Mouse (Mus musculus) MEL (cell line): ENCODE results near the gene Iah1. TPM values are rescaled to one million over a fixed set of nuclear protein-coding genes. Genes with fewer than 3 reads are reported as not detected.

Experiments
- DNase-seq: peaks from one replicate; pipeline ENCODE4 v3.0.0; 2011; ENCODE audit warnings: low read depth, low spot score
- H3K27ac ChIP-seq: 2 replicates; pipeline ENCODE4 v1.5.1; 2012; ENCODE audit warnings: low read depth, mild to moderate bottlenecking, control low read depth, low read length, moderate library complexity; ENCODE audit not compliant: control insufficient read depth
- H3K27me3 ChIP-seq, 2 experiments: fragments of 150-350 bp in 1 of 2; sonication (generic) in 1 of 2; 2 replicates each; pipeline ENCODE4 v1.6.1; 2012; ENCODE audit warnings: low read length in 2 of 2, mild to moderate bottlenecking in 2 of 2, improper control_type of control experiment in 1 of 2, moderate library complexity in 1 of 2; ENCODE audit not compliant: insufficient read depth in 2 of 2, control insufficient read depth in 1 of 2
- H3K36me3 ChIP-seq, 2 experiments: 2 replicates each; pipeline ENCODE4 v1.6.1; 2012 to 2014; ENCODE audit warnings: low read length in 2 of 2, improper control_type of control experiment in 1 of 2, inconsistent platforms in 1 of 2, mild to moderate bottlenecking in 1 of 2; ENCODE audit not compliant: insufficient read depth in 2 of 2, control insufficient read depth in 1 of 2
- H3K4me1 ChIP-seq, 2 experiments: fragments of 150-350 bp in 1 of 2; sonication (generic) in 1 of 2; 2 replicates each; pipeline ENCODE4 v1.6.1; 2012; ENCODE audit warnings: low read length in 2 of 2, improper control_type of control experiment in 1 of 2, mild to moderate bottlenecking in 1 of 2; ENCODE audit not compliant: insufficient read depth in 2 of 2, control insufficient read depth in 1 of 2
- H3K4me3 ChIP-seq, 2 experiments: fragments of 150-350 bp in 1 of 2; sonication (generic) in 1 of 2; 2 replicates each; pipeline ENCODE4 v1.5.1; 2012; ENCODE audit warnings: low read depth in 2 of 2, low read length in 2 of 2, mild to moderate bottlenecking in 2 of 2, moderate library complexity in 2 of 2, control low read depth in 1 of 2, improper control_type of control experiment in 1 of 2; ENCODE audit not compliant: control insufficient read depth in 1 of 2, insufficient read depth in 1 of 2
- H3K79me2 ChIP-seq: 2 replicates; pipeline ENCODE4 v1.6.1; 2012; ENCODE audit warnings: mild to moderate bottlenecking, low read length, moderate library complexity; ENCODE audit not compliant: control insufficient read depth, poor library complexity, insufficient read depth
- H3K9ac ChIP-seq: 2 replicates; pipeline ENCODE4 v1.6.1; 2012; ENCODE audit warnings: low read depth, mild to moderate bottlenecking, control low read depth, low read length, moderate library complexity; ENCODE audit not compliant: control insufficient read depth, poor library complexity, severe bottlenecking
- H3K9me3 ChIP-seq: fragments of 150-350 bp; sonication (generic); replicated peaks from 2 replicates; pipeline ENCODE4 v1.6.1; 2012; ENCODE audit warnings: mild to moderate bottlenecking, low read length, improper control_type of control experiment, moderate library complexity; ENCODE audit not compliant: insufficient read depth
- BHLHE40 ChIP-seq: IDR thresholded peaks from 2 replicates; pipeline ENCODE4 v1.6.1; 2012; ENCODE audit warnings: low read depth, mild to moderate bottlenecking, inconsistent platforms, low read length, improper control_type of control experiment, borderline replicate concordance
- CTCF ChIP-seq, 3 experiments: IDR thresholded peaks in 2 of 3; conservative IDR thresholded peaks in 1 of 3; 2 replicates each; pipeline ENCODE4 v1.5.1; 2011 to 2012; ENCODE audit warnings: low read length in 3 of 3, low read depth in 2 of 3, mild to moderate bottlenecking in 2 of 3, improper control_type of control experiment in 1 of 3, inconsistent platforms in 1 of 3, mixed read lengths in 1 of 3, moderate library complexity in 1 of 3; ENCODE audit not compliant: control insufficient read depth in 1 of 3, insufficient read depth in 1 of 3, poor library complexity in 1 of 3, severe bottlenecking in 1 of 3
- ELF1 ChIP-seq: IDR thresholded peaks from 2 replicates; pipeline ENCODE4 v1.6.1; 2014; ENCODE audit warnings: low read depth, mild to moderate bottlenecking, inconsistent platforms, low read length, improper control_type of control experiment, moderate library complexity
- GATA1 ChIP-seq: IDR thresholded peaks from 2 replicates; pipeline ENCODE4 v1.6.1; 2011; ENCODE audit warnings: low read depth, low read length, improper control_type of control experiment
- HCFC1 ChIP-seq: IDR thresholded peaks from 2 replicates; pipeline ENCODE4 v1.6.1; 2012; ENCODE audit warnings: low read depth, mild to moderate bottlenecking, inconsistent platforms, low read length, improper control_type of control experiment, moderate library complexity
- KAT2A ChIP-seq: conservative IDR thresholded peaks from 2 replicates; pipeline ENCODE4 v1.6.1; 2012; ENCODE audit warnings: low read depth, low read length, improper control_type of control experiment, inconsistent platforms
- MEF2A ChIP-seq: IDR thresholded peaks from 2 replicates; pipeline ENCODE4 v1.6.1; 2014; ENCODE audit warnings: low read depth, mild to moderate bottlenecking, inconsistent platforms, low read length, improper control_type of control experiment; ENCODE audit not compliant: poor library complexity, insufficient replicate concordance, severe bottlenecking; ENCODE audit errors: extremely low read depth
- MYB ChIP-seq: IDR thresholded peaks from 2 replicates; pipeline ENCODE4 v1.6.1; 2011; ENCODE audit warnings: mild to moderate bottlenecking, low read depth, low read length, improper control_type of control experiment
- MYC ChIP-seq: IDR thresholded peaks from 2 replicates; pipeline ENCODE4 v1.6.1; 2011; ENCODE audit warnings: low read depth, mild to moderate bottlenecking, low read length, improper control_type of control experiment, moderate library complexity
- NELFE ChIP-seq: IDR thresholded peaks from 2 replicates; pipeline ENCODE4 v1.6.1; 2011; ENCODE audit warnings: low read depth, low read length, improper control_type of control experiment
- NRF1 ChIP-seq: IDR thresholded peaks from 2 replicates; pipeline ENCODE4 v1.6.1; 2014; ENCODE audit warnings: low read depth, mild to moderate bottlenecking, inconsistent platforms, low read length, improper control_type of control experiment, moderate library complexity; ENCODE audit not compliant: poor library complexity, insufficient read depth, severe bottlenecking
- POLR2AphosphoS2 ChIP-seq: IDR thresholded peaks from 2 replicates; pipeline ENCODE4 v1.6.1; 2011; ENCODE audit warnings: low read length, improper control_type of control experiment
- POLR2AphosphoS5 ChIP-seq: IDR thresholded peaks from 2 replicates; pipeline ENCODE4 v1.6.1; 2012; ENCODE audit warnings: low read depth, borderline replicate concordance, mild to moderate bottlenecking, inconsistent platforms, low read length, moderate library complexity, mixed read lengths
- RAD21 ChIP-seq: IDR thresholded peaks from 2 replicates; pipeline ENCODE4 v1.6.1; 2011; ENCODE audit warnings: mild to moderate bottlenecking, low read depth, low read length, improper control_type of control experiment
- RCOR1 ChIP-seq: IDR thresholded peaks from 2 replicates; pipeline ENCODE4 v1.6.1; 2012; ENCODE audit warnings: low read depth, mild to moderate bottlenecking, inconsistent platforms, low read length, improper control_type of control experiment
- SIN3A ChIP-seq: IDR thresholded peaks from 2 replicates; pipeline ENCODE4 v1.6.1; 2012; ENCODE audit warnings: low read length, improper control_type of control experiment, inconsistent platforms
- SMC3 ChIP-seq: IDR thresholded peaks from 2 replicates; pipeline ENCODE4 v1.6.1; 2011; ENCODE audit warnings: low read depth, low read length, improper control_type of control experiment
- UBTF ChIP-seq: IDR thresholded peaks from 2 replicates; pipeline ENCODE4 v1.6.1; 2012; ENCODE audit warnings: low read depth, mild to moderate bottlenecking, inconsistent platforms, low read length, improper control_type of control experiment, moderate library complexity, borderline replicate concordance; ENCODE audit not compliant: insufficient read depth
- USF1 ChIP-seq: IDR thresholded peaks from 2 replicates; pipeline ENCODE4 v1.6.1; 2014; ENCODE audit warnings: low read depth, mild to moderate bottlenecking, inconsistent platforms, low read length, improper control_type of control experiment, moderate library complexity
- ZC3H11A ChIP-seq: IDR thresholded peaks from 2 replicates; pipeline ENCODE4 v1.6.1; 2012; ENCODE audit warnings: low read depth, mild to moderate bottlenecking, inconsistent platforms, low read length, improper control_type of control experiment
- ZKSCAN1 ChIP-seq: IDR thresholded peaks from 2 replicates; pipeline ENCODE4 v1.6.1; 2012; ENCODE audit warnings: low read depth, mild to moderate bottlenecking, inconsistent platforms, low read length, improper control_type of control experiment, moderate library complexity
- ZMIZ1 ChIP-seq: IDR thresholded peaks from 2 replicates; pipeline ENCODE4 v1.6.1; 2012; ENCODE audit warnings: low read depth, mild to moderate bottlenecking, inconsistent platforms, low read length, improper control_type of control experiment, moderate library complexity
- polyA plus RNA-seq, 2 experiments: library from polyadenylated mRNA; stranded (reverse) in 1 of 2; unstranded in 1 of 2; fragments of >175 nt in 1 of 2; fragments of >200 nt in 1 of 2; gene quantifications; 2 replicates each; pipeline versions ENCODE4 v1.2.1 to v1.2.4; 2012; ENCODE audit warnings: low replicate concordance in 2 of 2, low read depth in 1 of 2; ENCODE audit not compliant: insufficient read length in 2 of 2, insufficient read depth in 1 of 2, missing spikeins in 1 of 2
- total RNA-seq: library from RNA; depleted of rRNA; stranded (reverse); fragments of 300-350 nt; gene quantifications from 2 replicates; pipeline ENCODE4 v1.2.3, GENCODE M21; 2012

The Iah1 gene
- total and polyA plus RNA-seq, 3 experiments, result 14.2 to 15.4 TPM; not detected in 1

DNA sequence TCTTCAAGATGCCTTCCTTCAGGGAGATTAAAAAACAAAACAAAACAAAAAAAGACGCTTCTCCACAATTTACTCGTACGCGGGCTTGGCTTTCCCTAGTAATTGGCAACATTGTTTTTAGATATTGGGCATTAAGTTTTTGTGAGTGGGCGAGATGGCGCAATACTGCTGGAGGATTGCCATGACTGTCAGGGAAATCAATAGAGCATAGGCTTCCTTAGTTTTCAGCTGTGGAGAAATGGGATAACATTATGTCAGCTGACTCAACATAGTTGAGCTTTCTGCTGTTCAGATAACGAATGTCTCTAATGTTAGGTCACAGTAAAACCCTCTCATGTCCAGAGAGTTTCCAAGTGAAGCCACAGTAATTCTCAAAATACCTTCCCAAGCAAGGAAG, 678 bp downstream of the Iah1 start:
- peaks cover 0 to 5% of the 10 kb centered on the region in 2 experiments; a peak in 1 of 4 replicates for H3K4me1 ChIP-seq

DNA sequence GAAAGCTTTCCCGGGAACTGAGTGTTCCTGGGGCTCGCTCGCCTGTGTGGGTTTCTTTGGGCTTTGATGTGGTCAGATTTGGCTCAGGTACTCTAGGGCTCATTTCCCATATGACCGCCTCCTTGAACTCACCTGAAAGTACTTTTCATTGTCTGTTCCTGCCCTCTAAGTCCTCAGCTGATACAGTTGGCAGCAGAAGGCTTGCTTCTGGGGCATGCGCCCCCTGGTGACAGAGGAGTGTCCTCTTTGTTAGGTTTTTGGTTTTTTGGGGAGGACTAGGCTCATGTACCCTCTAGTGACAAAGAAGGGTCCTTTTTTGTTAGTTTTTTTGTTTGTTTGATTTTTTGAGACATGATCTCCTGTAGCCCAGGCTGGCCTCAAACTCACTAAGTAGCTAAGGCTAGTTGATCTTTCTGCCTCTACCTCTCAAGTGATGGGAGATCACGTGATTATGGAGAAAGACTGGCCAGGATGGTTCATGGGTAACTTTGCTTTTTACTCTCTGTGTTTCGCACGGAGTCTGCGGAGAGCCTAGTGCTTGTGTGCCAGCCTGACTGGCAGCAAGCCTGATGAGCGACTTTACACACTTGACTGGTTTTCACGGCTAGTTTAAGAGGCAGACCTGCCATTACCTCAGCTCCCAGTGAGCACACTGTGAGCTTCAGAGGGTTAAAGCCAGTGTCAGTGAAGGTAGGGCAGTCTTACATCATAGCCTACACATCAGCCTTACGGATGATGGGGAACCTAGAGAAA, 2.1 kb downstream of the Iah1 start:
- peaks cover 0 to 5% of the 10 kb centered on the region in 2 experiments; a peak in 1 of 4 replicates for H3K4me1 ChIP-seq
- peaks cover 5% of the 10 kb centered on the region; the same call in 1 of the 2 replicates for H3K79me2 ChIP-seq
- DNase-seq, result peak; percentile 68
- TF ChIP-seq MYB (no peak), CTCF (IDR thresholded peaks at IDR 0.05 in 2 of 3, conservative IDR thresholded peaks at IDR 0.05 in 1 of 3; ENCODE audit: control insufficient read depth in 1 of 3, insufficient read depth in 1 of 3, low read depth in 2 of 3, low read length in 3 of 3, poor library complexity in 1 of 3, severe bottlenecking in 1 of 3) (peak; percentile 63 to 76 (median 71)), SMC3 (peak; percentile 76), ZC3H11A (peak; percentile 5; the same call in 1 of the 2 replicates), SIN3A (peak; percentile 23; the same call in 1 of the 2 replicates), POLR2AphosphoS2 (no peak), RAD21 (peak; percentile 44)
- H3K9ac ChIP-seq, result no peak overlapping the region
- H3K9me3 ChIP-seq, result no peaks in the 10 kb centered on the region
- H3K27ac ChIP-seq, result no peak overlapping the region
- peaks cover 0 to 2% of the 10 kb centered on the region in 2 experiments; a peak in 1 of 4 replicates for H3K36me3 ChIP-seq
- no peaks in the 10 kb centered on the region for H3K27me3 ChIP-seq
- no peak overlapping the region for H3K4me3 ChIP-seq

More for the DNA sequence above, 678 bp downstream of the Iah1 start:
- no peaks in the 10 kb centered on the region for H3K9me3 ChIP-seq
- TF ChIP-seq BHLHE40 (no peak), NRF1 (no peak), SMC3 (no peak), GATA1 (no peak), KAT2A (no peak), HCFC1 (no peak), MYC (no peak), CTCF (IDR thresholded peaks at IDR 0.05 in 2 of 3, conservative IDR thresholded peaks at IDR 0.05 in 1 of 3; ENCODE audit: control insufficient read depth in 1 of 3, insufficient read depth in 1 of 3, low read depth in 2 of 3, low read length in 3 of 3, poor library complexity in 1 of 3, severe bottlenecking in 1 of 3) (no peak), MYB (no peak), ZKSCAN1 (no peak), USF1 (no peak), NELFE (no peak), ZMIZ1 (no peak), MEF2A (no peak), UBTF (no peak), RCOR1 (no peak), POLR2AphosphoS5 (no peak), ELF1 (no peak)
- peak overlapping the region; percentile 28; the same call in 1 of the 2 replicates for H3K27ac ChIP-seq
- no peaks in the 10 kb centered on the region for H3K27me3 ChIP-seq
- H3K9ac ChIP-seq, result peak overlapping the region; percentile 84
- DNase-seq, result peak; percentile 22
- H3K4me3 ChIP-seq, result peak overlapping the region; percentile 88 to 91
- peaks cover 5% of the 10 kb centered on the region; the same call in 1 of the 2 replicates for H3K79me2 ChIP-seq
- peaks cover 0 to 2% of the 10 kb centered on the region in 2 experiments; a peak in 1 of 4 replicates for H3K36me3 ChIP-seq
